Mouse (Mus musculus): ENCODE measurements around the gene Idh3g. TPM values are rescaled to one million over a fixed set of nuclear protein-coding genes. Genes with fewer than 3 reads are reported as not detected.
"Not testable (repeated sequence)": the region's sequence is repeated elsewhere in the genome, so short reads cannot be mapped to it uniquely, and the experiment has no call there.

The Idh3g gene
- polyA plus RNA-seq, 1 experiment from 2014 or later, result 252 TPM

- Histone ChIP-seq H3K9ac (ENCODE audit: low read depth, low read length) (no peak overlapping the region), H3K4me3 (ENCODE audit: low read depth, low read length) (no peak overlapping the region), H3K9me3 (replicated peaks; ENCODE audit: control insufficient read depth, low read length, poor library complexity, severe bottlenecking) (no peaks in the 10 kb centered on the region), H3K36me3 (ENCODE audit: control insufficient read depth, insufficient read depth, low read length) (no peaks in the 10 kb centered on the region), H3K4me1 (ENCODE audit: control insufficient read depth, insufficient read depth, low read length) (no peaks in the 10 kb centered on the region), H3K4me2 (ENCODE audit: low read length) (no peak overlapping the region), H3K27ac (ENCODE audit: low read length) (no peak overlapping the region), H3K27me3 (ENCODE audit: control insufficient read depth, insufficient read depth, low read depth, low read length) (no peaks in the 10 kb centered on the region)
- ATAC-seq, result no peak
- 54% methylated on average over 9 of the region's 9 CpGs for WGBS
Measured at GRCm38 (mm10) chrX:73767267-73767666, 19.4 kb downstream of the Idh3g start.

- ATAC-seq, result no peak
- no peak overlapping the region for H3K27ac ChIP-seq (ENCODE audit: low read length)
- H3K9me3 ChIP-seq (replicated peaks; ENCODE audit: control insufficient read depth, low read length, poor library complexity, severe bottlenecking), result no peaks in the 10 kb centered on the region
- H3K4me2 ChIP-seq (ENCODE audit: low read length), result no peak overlapping the region
- H3K36me3 ChIP-seq (ENCODE audit: control insufficient read depth, insufficient read depth, low read length), result no peaks in the 10 kb centered on the region
- H3K9ac ChIP-seq (ENCODE audit: low read depth, low read length), result no peak overlapping the region
- no peak overlapping the region for H3K4me3 ChIP-seq (ENCODE audit: low read depth, low read length)
- no peaks in the 10 kb centered on the region for H3K27me3 ChIP-seq (ENCODE audit: control insufficient read depth, insufficient read depth, low read depth, low read length)
- 71% methylated on average over 1 of the region's 1 CpGs for WGBS
- no peaks in the 10 kb centered on the region for H3K4me1 ChIP-seq (ENCODE audit: control insufficient read depth, insufficient read depth, low read length)
Measured at GRCm38 (mm10) chrX:73765311-73765710, 21.4 kb downstream of the Idh3g start.

- WGBS, result 74% methylated on average over 13 of the region's 13 CpGs
- no peaks in the 10 kb centered on the region for H3K9me3 ChIP-seq (replicated peaks; ENCODE audit: control insufficient read depth, low read length, poor library complexity, severe bottlenecking)
- no peak for ATAC-seq
- no peak overlapping the region for H3K4me3 ChIP-seq (ENCODE audit: low read depth, low read length)
- H3K4me2 ChIP-seq (ENCODE audit: low read length), result no peak overlapping the region
- no peak overlapping the region for H3K9ac ChIP-seq (ENCODE audit: low read depth, low read length)
- no peaks in the 10 kb centered on the region for H3K4me1 ChIP-seq (ENCODE audit: control insufficient read depth, insufficient read depth, low read length)
- H3K27me3 ChIP-seq (ENCODE audit: control insufficient read depth, insufficient read depth, low read depth, low read length), result no peaks in the 10 kb centered on the region
- H3K36me3 ChIP-seq (ENCODE audit: control insufficient read depth, insufficient read depth, low read length), result no peaks in the 10 kb centered on the region
- H3K27ac ChIP-seq (ENCODE audit: low read length), result no peak overlapping the region
Measured at GRCm38 (mm10) chrX:73758611-73759290, 27.9 kb downstream of the Idh3g start.

- no peaks in the 10 kb centered on the region for H3K27me3 ChIP-seq (ENCODE audit: control insufficient read depth, insufficient read depth, low read depth, low read length)
- H3K9ac ChIP-seq (ENCODE audit: low read depth, low read length), result no peak within 1 kb of the TSS
- H3K9me3 ChIP-seq (replicated peaks; ENCODE audit: control insufficient read depth, low read length, poor library complexity, severe bottlenecking), result no peaks in the 10 kb centered on the region
- no peaks in the 10 kb centered on the region for H3K4me1 ChIP-seq (ENCODE audit: control insufficient read depth, insufficient read depth, low read length)
- H3K36me3 ChIP-seq (ENCODE audit: control insufficient read depth, insufficient read depth, low read length), result no peaks in the 10 kb centered on the region
- WGBS, result 62% methylated on average over 5 of the region's 5 CpGs
- ATAC-seq, result no peak
- H3K4me2 ChIP-seq (ENCODE audit: low read length), result no peak within 1 kb of the TSS
- no peak within 1 kb of the TSS for H3K27ac ChIP-seq (ENCODE audit: low read length)
- H3K4me3 ChIP-seq (ENCODE audit: low read depth, low read length), result no peak within 1 kb of the TSS
Measured at GRCm38 (mm10) chrX:73756334-73757140, 30.2 kb downstream of the Idh3g start, which contains the start of gene Plxnb3. Plxnb3 (plus strand) TSS chrX:73757090.

DNA sequence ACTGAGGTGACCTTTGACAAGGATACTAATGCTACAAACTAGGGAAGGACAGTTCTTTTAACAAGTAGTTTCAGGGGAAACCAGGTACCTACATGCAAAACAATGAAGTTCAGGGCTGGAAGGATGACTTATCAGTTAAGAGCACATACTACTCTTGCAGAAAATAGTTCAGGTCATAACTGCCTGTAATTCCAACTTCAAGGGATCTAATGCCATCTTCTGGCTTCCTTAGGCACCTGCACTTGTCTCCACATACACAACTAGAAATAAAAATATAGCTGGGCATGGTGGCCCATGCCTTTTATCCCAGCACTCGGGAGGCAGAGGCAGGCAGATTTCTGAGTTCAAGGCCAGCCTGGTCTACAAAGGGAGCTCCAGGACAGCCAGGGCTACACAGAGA is 37.7 kb downstream of the Idh3g start:
- no peaks in the 10 kb centered on the region for H3K9me3 ChIP-seq (replicated peaks; ENCODE audit: control insufficient read depth, low read length, poor library complexity, severe bottlenecking)
- H3K9ac ChIP-seq (ENCODE audit: low read depth, low read length), result no peak overlapping the region
- H3K4me2 ChIP-seq (ENCODE audit: low read length), result no peak overlapping the region
- no peaks in the 10 kb centered on the region for H3K27me3 ChIP-seq (ENCODE audit: control insufficient read depth, insufficient read depth, low read depth, low read length)
- H3K27ac ChIP-seq (ENCODE audit: low read length), result no peak overlapping the region
- H3K36me3 ChIP-seq (ENCODE audit: control insufficient read depth, insufficient read depth, low read length), result no peaks in the 10 kb centered on the region
- H3K4me1 ChIP-seq (ENCODE audit: control insufficient read depth, insufficient read depth, low read length), result no peaks in the 10 kb centered on the region
- 100% methylated on average over 1 of the region's 1 CpGs for WGBS
- ATAC-seq, result no peak
- H3K4me3 ChIP-seq (ENCODE audit: low read depth, low read length), result no peak overlapping the region

DNA sequence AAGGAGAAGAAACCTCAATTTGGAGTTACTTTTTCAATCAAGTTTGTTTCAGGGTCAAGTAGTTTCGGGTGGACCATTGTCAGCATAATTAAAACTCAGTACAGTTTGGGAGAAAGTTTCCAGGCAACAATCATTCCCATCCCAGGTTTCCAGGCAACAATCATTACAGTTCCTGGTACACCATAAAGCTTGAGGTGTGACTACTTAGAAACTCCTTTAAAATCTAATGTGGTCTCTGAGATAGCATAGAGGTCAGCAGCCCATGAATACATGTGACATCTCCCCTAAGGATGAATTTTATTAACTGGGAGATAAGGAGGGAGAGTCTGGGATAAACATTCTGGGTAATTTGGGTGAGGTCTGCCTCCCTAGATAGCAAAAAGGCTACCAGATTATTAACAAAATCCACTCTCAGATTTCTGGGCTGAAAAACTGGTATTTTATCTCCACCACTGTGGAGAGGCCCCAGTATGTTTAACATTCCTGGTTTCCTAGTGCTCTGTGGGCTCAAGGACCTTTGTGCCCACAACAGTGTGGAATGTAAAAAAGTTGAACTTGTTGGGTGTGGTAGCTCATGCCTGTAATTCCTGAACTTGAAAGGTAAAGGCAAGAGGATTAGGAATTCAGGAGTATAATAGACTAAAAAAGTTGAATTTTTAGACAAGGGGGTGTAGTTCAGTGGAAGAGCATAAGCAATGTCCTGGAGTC is 41.8 kb downstream of the Idh3g start:
- Histone ChIP-seq H3K27me3 (ENCODE audit: control insufficient read depth, insufficient read depth, low read depth, low read length) (no peaks in the 10 kb centered on the region), H3K9me3 (replicated peaks; ENCODE audit: control insufficient read depth, low read length, poor library complexity, severe bottlenecking) (no peaks in the 10 kb centered on the region), H3K9ac (ENCODE audit: low read depth, low read length) (no peak overlapping the region), H3K27ac (ENCODE audit: low read length) (no peak overlapping the region), H3K4me3 (ENCODE audit: low read depth, low read length) (no peak overlapping the region), H3K4me1 (ENCODE audit: control insufficient read depth, insufficient read depth, low read length) (no peaks in the 10 kb centered on the region), H3K4me2 (ENCODE audit: low read length) (no peak overlapping the region), H3K36me3 (ENCODE audit: control insufficient read depth, insufficient read depth, low read length) (no peaks in the 10 kb centered on the region)
- no peak for ATAC-seq
- WGBS, result 72% methylated on average over 1 of the region's 1 CpGs

- ATAC-seq; H3K27ac ChIP-seq (ENCODE audit: low read length); H3K36me3 ChIP-seq (ENCODE audit: control insufficient read depth, insufficient read depth, low read length); H3K4me3 ChIP-seq (ENCODE audit: low read depth, low read length); H3K9ac ChIP-seq (ENCODE audit: low read depth, low read length); H3K9me3 ChIP-seq (replicated peaks; ENCODE audit: control insufficient read depth, low read length, poor library complexity, severe bottlenecking); H3K4me2 ChIP-seq (ENCODE audit: low read length); H3K27me3 ChIP-seq (ENCODE audit: control insufficient read depth, insufficient read depth, low read depth, low read length); H3K4me1 ChIP-seq (ENCODE audit: control insufficient read depth, insufficient read depth, low read length): not testable (repeated sequence)
- WGBS, result 89% methylated on average over 7 of the region's 7 CpGs
Measured at GRCm38 (mm10) chrX:73739841-73740240, 46.9 kb downstream of the Idh3g start.

GRCm38 (mm10) chrX:73739151-73739550 is 47.5 kb downstream of the Idh3g start:
- H3K36me3 ChIP-seq (ENCODE audit: control insufficient read depth, insufficient read depth, low read length), result no peaks in the 10 kb centered on the region
- no peaks in the 10 kb centered on the region for H3K4me1 ChIP-seq (ENCODE audit: control insufficient read depth, insufficient read depth, low read length)
- no peak overlapping the region for H3K9ac ChIP-seq (ENCODE audit: low read depth, low read length)
- ATAC-seq, result no peak
- 62% methylated on average over 5 of the region's 5 CpGs for WGBS
- no peaks in the 10 kb centered on the region for H3K27me3 ChIP-seq (ENCODE audit: control insufficient read depth, insufficient read depth, low read depth, low read length)
- H3K4me3 ChIP-seq (ENCODE audit: low read depth, low read length), result no peak overlapping the region
- H3K27ac ChIP-seq (ENCODE audit: low read length), result no peak overlapping the region
- no peak overlapping the region for H3K4me2 ChIP-seq (ENCODE audit: low read length)
- H3K9me3 ChIP-seq (replicated peaks; ENCODE audit: control insufficient read depth, low read length, poor library complexity, severe bottlenecking), result no peaks in the 10 kb centered on the region

DNA sequence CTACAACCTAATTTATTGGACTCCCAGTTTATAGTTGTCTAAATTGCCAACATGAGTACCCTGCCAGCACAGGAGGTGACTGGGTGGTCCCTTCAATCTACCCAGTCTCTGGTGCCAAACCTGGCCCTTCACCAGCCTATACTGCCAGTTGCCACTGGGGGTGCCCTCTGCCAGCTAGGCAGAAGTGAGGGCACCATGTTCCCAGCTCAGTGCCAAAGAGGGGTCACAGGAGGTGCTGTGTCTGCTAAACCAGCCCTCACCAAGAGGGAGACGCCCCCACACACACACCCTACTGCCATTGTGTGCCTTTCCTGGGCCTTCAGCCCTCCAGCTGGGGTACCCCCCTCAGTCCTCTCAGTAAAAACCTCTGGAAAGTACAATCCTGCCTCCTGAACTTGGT is 48.5 kb downstream of the Idh3g start:
- Histone ChIP-seq H3K9me3 (replicated peaks; ENCODE audit: control insufficient read depth, low read length, poor library complexity, severe bottlenecking) (no peaks in the 10 kb centered on the region), H3K4me1 (ENCODE audit: control insufficient read depth, insufficient read depth, low read length) (no peaks in the 10 kb centered on the region), H3K4me2 (ENCODE audit: low read length) (no peak overlapping the region), H3K27ac (ENCODE audit: low read length) (no peak overlapping the region), H3K36me3 (ENCODE audit: control insufficient read depth, insufficient read depth, low read length) (no peaks in the 10 kb centered on the region), H3K4me3 (ENCODE audit: low read depth, low read length) (no peak overlapping the region), H3K27me3 (ENCODE audit: control insufficient read depth, insufficient read depth, low read depth, low read length) (no peaks in the 10 kb centered on the region), H3K9ac (ENCODE audit: low read depth, low read length) (no peak overlapping the region)
- ATAC-seq, result no peak
- WGBS, result 50% methylated on average over 1 of the region's 1 CpGs
